Mouse (Mus musculus) heart, postnatal 10 days (tissue): ENCODE results near the gene Smox. TPM values are rescaled to one million over a fixed set of nuclear protein-coding genes. Genes with fewer than 3 reads are reported as not detected.
A peak's percentile ranks its signal among the peaks of the same experiment; 100 is the strongest.

Experiments
- DNase-seq, 2 experiments: peaks; one replicate each; pipeline ENCODE4 v3.0.0; 2021
- intact Hi-C: fragments of 180-260 bp; cut with DNase I; formaldehyde crosslinking; loops from one replicate; pipeline ENCODE4 v1.15.1; 2025
- total RNA-seq, 2 experiments: library from RNA; stranded (reverse); gene quantifications; 2 replicates each; pipeline ENCODE4 v1.2.3; 2021

The Smox gene
- total RNA-seq, 2 experiments from 2014 or later, result 29.7 to 35.2 TPM

- intact Hi-C loops, result no loop called here
- DNase-seq, result no peak
These were observed 8.8 kb upstream of the Smox start for GRCm38 (mm10) chr2:131482478-131482877.

- intact Hi-C loops, result no loop called here
- DNase-seq, result no peak
These were observed 7.7 kb upstream of the Smox start for GRCm38 (mm10) chr2:131483562-131483961.

- no peak for DNase-seq
- intact Hi-C loops, result no loop called here
These were observed 7.1 kb upstream of the Smox start for GRCm38 (mm10) chr2:131484182-131484581.

GRCm38 (mm10) chr2:131485126-131485525 is 6.2 kb upstream of the Smox start:
- intact Hi-C loops, result no loop called here
- no peak for DNase-seq

GRCm38 (mm10) chr2:131486046-131486445 is 5.2 kb upstream of the Smox start:
- intact Hi-C loops, result no loop called here
- no peak for DNase-seq

- no peak for DNase-seq
- intact Hi-C loops, result no loop called here
These were observed 4.0 kb upstream of the Smox start for GRCm38 (mm10) chr2:131487337-131487736.

GRCm38 (mm10) chr2:131488261-131488660 is 3.0 kb upstream of the Smox start:
- DNase-seq, result no peak
- intact Hi-C loops, result no loop called here

GRCm38 (mm10) chr2:131488870-131489269 is 2.4 kb upstream of the Smox start:
- intact Hi-C loops, result no loop called here
- no peak for DNase-seq

GRCm38 (mm10) chr2:131489591-131489990 is 1.7 kb upstream of the Smox start:
- intact Hi-C loops, result no loop called here

GRCm38 (mm10) chr2:131491707-131492595 is 655 bp downstream of the Smox start:
- intact Hi-C loops, result loop anchor here (5.0 kb wide), 1 partner anchor 70 kb away; no protein-coding TSS in a partner anchor
- DNase-seq, result peak; percentile 86 to 90

More at GRCm38 (mm10) chr2:131489591-131489990, 1.7 kb upstream of the Smox start:
- DNase-seq, result no peak

- no peak for DNase-seq
- intact Hi-C loops, result loop anchor here (5.0 kb wide), 1 partner anchor 70 kb away; no protein-coding TSS in a partner anchor
These were observed 1.4 kb downstream of the Smox start for GRCm38 (mm10) chr2:131492596-131493139.

- intact Hi-C loops, result loop anchor here (5.0 kb wide), 1 partner anchor 71 kb away; no protein-coding TSS in a partner anchor
- DNase-seq, result no peak
These were observed 2.1 kb downstream of the Smox start for GRCm38 (mm10) chr2:131493446-131493845.

GRCm38 (mm10) chr2:131495256-131495655 is 4.0 kb downstream of the Smox start:
- intact Hi-C loops, result loop anchor here (2.0 kb wide), 1 partner anchor 42 kb away; no protein-coding TSS in a partner anchor
- DNase-seq, result no peak

GRCm38 (mm10) chr2:131496125-131496820 is 5.0 kb downstream of the Smox start:
- intact Hi-C loops, result no loop called here
- no peak for DNase-seq

GRCm38 (mm10) chr2:131497224-131497856 is 6.0 kb downstream of the Smox start:
- intact Hi-C loops, result no loop called here
- DNase-seq, result no peak

- intact Hi-C loops, result no loop called here
These were observed 6.9 kb downstream of the Smox start for GRCm38 (mm10) chr2:131498219-131498618.

GRCm38 (mm10) chr2:131499290-131499845 is 8.1 kb downstream of the Smox start:
- intact Hi-C loops, result no loop called here
- no peak for DNase-seq

More at GRCm38 (mm10) chr2:131498219-131498618, 6.9 kb downstream of the Smox start:
- DNase-seq, result peak; percentile 58 to 66

GRCm38 (mm10) chr2:131501886-131502285 is 10.6 kb downstream of the Smox start:
- intact Hi-C loops, result no loop called here
- no peak for DNase-seq

- DNase-seq, result no peak
These were observed 11.3 kb downstream of the Smox start for GRCm38 (mm10) chr2:131502561-131502960.

GRCm38 (mm10) chr2:131505431-131505830 is 14.1 kb downstream of the Smox start:
- intact Hi-C loops, result no loop called here
- DNase-seq, result no peak

More at GRCm38 (mm10) chr2:131502561-131502960, 11.3 kb downstream of the Smox start:
- intact Hi-C loops, result no loop called here
